Mouse (Mus musculus) heart, postnatal 0 days (tissue): ENCODE data around the gene Gm42688. TPM values are rescaled to one million over a fixed set of nuclear protein-coding genes. Genes with fewer than 3 reads are reported as not detected.

ENCODE experiments used
- ATAC-seq: fragments of 200-750 bp; cut with Nextera tagmentation; 2 replicates; pipeline ENCODE4 v1.8.0; 2017; ENCODE audit warnings: low read depth, moderate number of reproducible peaks, moderate library complexity; ENCODE audit not compliant: insufficient read depth
- DNase-seq: peaks from one replicate; pipeline ENCODE4 v3.0.0-alpha.2; 2016; ENCODE audit warnings: low spot score
- H3K27ac ChIP-seq: fragments of 300-500 bp; sonication (generic); 2 replicates; pipeline ENCODE4 v1.5.1; 2014; ENCODE audit warnings: low read depth, mild to moderate bottlenecking
- H3K27me3 ChIP-seq: fragments of 300-500 bp; sonication (generic); 2 replicates; pipeline ENCODE4 v1.6.1; 2014; ENCODE audit warnings: low read length, mixed read lengths; ENCODE audit not compliant: control insufficient read depth, insufficient read depth
- H3K36me3 ChIP-seq: fragments of 300-500 bp; sonication (generic); replicated peaks from 2 replicates; pipeline ENCODE4 v1.6.1; 2014; ENCODE audit warnings: low read length, mixed read lengths; ENCODE audit not compliant: control insufficient read depth, insufficient read depth
- H3K4me1 ChIP-seq: fragments of 300-500 bp; sonication (generic); 2 replicates; pipeline ENCODE4 v1.6.1; 2014; ENCODE audit warnings: antibody characterized with exemption; ENCODE audit not compliant: control insufficient read depth, insufficient read depth
- H3K4me2 ChIP-seq: fragments of 300-500 bp; sonication (generic); 2 replicates; pipeline ENCODE4 v1.6.1; 2014; ENCODE audit warnings: low read depth, mild to moderate bottlenecking, low read length, moderate library complexity
- H3K4me3 ChIP-seq: fragments of 300-500 bp; sonication (generic); 2 replicates; pipeline ENCODE4 v1.5.1; 2014; ENCODE audit warnings: low read depth, low read length
- H3K9ac ChIP-seq: fragments of 300-500 bp; sonication (generic); replicated peaks from 2 replicates; pipeline ENCODE4 v1.6.1; 2014; ENCODE audit warnings: low read depth, low read length, mixed read lengths
- H3K9me3 ChIP-seq: fragments of 300-500 bp; sonication (generic); replicated peaks from 2 replicates; pipeline ENCODE4 v1.6.1; 2016; ENCODE audit warnings: low read length; ENCODE audit not compliant: control insufficient read depth
- CTCF ChIP-seq: IDR thresholded peaks from 2 replicates; pipeline ENCODE4 v1.5.1; 2016; ENCODE audit warnings: antibody characterized with exemption, control low read depth, low read depth
- EP300 ChIP-seq: IDR thresholded peaks from 2 replicates; pipeline ENCODE4 v1.6.1; 2016; ENCODE audit warnings: antibody characterized with exemption, low read depth
- WGBS: fragments of 180-500 bp; shearing (Covaris S2); extraction: QIAGEN DNeasy Blood & Tissue Kit; methylation state at CpG from one replicate; pipeline ENCODE4 v1.1.7; 2014; 5-methylcytosine and 5-hydroxymethylcytosine counted together
- polyA plus RNA-seq: library from polyadenylated mRNA; unstranded; fragments of >200 nt; fragmentation: Nextera tagmentation; extraction: Ambion mirVana; gene quantifications from 2 replicates; pipeline ENCODE4 v1.2.1, GENCODE M21; 2015
- total RNA-seq: library from RNA; depleted of rRNA; stranded (reverse); fragments of >200 nt; gene quantifications from 2 replicates; pipeline ENCODE4 v1.2.3, GENCODE M21; 2014; ENCODE audit warnings: low replicate concordance

Gm42688 gene
- total and polyA plus RNA-seq, 2 experiments from 2014 or later, result 1.4 to 3.4 TPM

DNA sequence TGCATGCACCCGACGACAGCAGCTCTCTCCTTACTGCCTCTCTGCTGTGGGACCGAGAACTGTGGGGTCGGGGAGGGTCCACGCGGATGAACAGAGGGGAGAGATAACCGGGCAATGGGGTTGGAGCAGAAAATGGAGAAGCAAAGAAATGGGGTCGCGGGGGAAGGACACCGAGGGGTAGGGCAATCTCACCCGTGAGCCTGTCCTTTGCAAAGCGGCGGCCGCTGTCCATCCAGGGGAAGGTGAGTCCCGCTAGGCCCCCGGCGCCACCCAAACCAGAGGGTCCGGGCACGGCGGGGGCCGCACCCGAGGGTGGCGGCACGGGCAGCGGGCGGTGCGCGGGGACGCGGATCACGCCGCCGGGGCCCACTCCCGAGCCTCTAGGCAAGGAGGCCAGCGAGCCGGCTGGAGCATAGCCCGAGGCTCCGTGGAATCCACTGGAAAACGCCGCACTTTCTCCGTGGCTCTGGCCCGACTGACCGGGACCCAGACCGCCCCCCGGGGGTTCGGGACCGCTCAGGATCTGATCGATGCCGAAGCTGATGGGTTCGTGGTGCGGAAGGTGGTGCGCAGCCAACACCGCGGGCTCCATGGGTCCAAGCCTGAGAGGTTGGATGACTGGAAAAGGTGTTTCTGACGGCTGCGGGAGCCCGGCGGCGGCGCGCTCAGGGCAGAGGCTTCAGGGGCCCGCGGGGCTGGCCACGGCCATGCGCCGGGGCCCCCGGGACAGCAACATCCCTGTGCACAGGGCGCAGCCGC lies 31.8 kb upstream of the Gm42688 start:
- H3K9me3 ChIP-seq, result no peaks in the 10 kb centered on the region
- H3K4me1 ChIP-seq, result peaks cover 3% of the 10 kb centered on the region; the same call in 1 of the 2 replicates
- no peaks in the 10 kb centered on the region for H3K36me3 ChIP-seq
- H3K4me2 ChIP-seq, result peak overlapping the region; percentile 13; the same call in 1 of the 2 replicates
- ATAC-seq (no peak), DNase-seq (no peak)
- no peak overlapping the region for H3K27ac ChIP-seq
- no peak for TF ChIP-seq CTCF
- peaks cover 97% of the 10 kb centered on the region for H3K27me3 ChIP-seq
- 2% methylated on average over 68 of the region's 69 CpGs for WGBS
- H3K4me3 ChIP-seq, result peak overlapping the region; percentile 35
- H3K9ac ChIP-seq, result no peak overlapping the region

DNA sequence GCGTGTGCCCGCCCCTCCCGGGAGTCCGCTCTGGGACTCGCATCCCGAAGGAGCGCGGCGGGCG lies 31.3 kb upstream of the Gm42688 start, which contains the start of gene Tlx2:
Tlx2 (minus strand) TSS at position 47 of the 64 bp plus-strand sequence.
- H3K4me2 ChIP-seq, result peak within 1 kb of the TSS; percentile 41; the same call in 1 of the 2 replicates
- no peak within 1 kb of the TSS for H3K9ac ChIP-seq
- H3K4me3 ChIP-seq, result peak within 1 kb of the TSS; percentile 35
- ATAC-seq, result no peak
- H3K27ac ChIP-seq, result no peak within 1 kb of the TSS
- H3K9me3 ChIP-seq, result no peaks in the 10 kb centered on the region
- no peak for DNase-seq
- H3K27me3 ChIP-seq, result peaks cover 97% of the 10 kb centered on the region
- no peak for TF ChIP-seq EP300
- TF ChIP-seq CTCF, result no peak
- no peaks in the 10 kb centered on the region for H3K36me3 ChIP-seq
- 1% methylated on average over 10 of the region's 10 CpGs for WGBS
- H3K4me1 ChIP-seq, result peaks cover 3% of the 10 kb centered on the region; the same call in 1 of the 2 replicates

DNA sequence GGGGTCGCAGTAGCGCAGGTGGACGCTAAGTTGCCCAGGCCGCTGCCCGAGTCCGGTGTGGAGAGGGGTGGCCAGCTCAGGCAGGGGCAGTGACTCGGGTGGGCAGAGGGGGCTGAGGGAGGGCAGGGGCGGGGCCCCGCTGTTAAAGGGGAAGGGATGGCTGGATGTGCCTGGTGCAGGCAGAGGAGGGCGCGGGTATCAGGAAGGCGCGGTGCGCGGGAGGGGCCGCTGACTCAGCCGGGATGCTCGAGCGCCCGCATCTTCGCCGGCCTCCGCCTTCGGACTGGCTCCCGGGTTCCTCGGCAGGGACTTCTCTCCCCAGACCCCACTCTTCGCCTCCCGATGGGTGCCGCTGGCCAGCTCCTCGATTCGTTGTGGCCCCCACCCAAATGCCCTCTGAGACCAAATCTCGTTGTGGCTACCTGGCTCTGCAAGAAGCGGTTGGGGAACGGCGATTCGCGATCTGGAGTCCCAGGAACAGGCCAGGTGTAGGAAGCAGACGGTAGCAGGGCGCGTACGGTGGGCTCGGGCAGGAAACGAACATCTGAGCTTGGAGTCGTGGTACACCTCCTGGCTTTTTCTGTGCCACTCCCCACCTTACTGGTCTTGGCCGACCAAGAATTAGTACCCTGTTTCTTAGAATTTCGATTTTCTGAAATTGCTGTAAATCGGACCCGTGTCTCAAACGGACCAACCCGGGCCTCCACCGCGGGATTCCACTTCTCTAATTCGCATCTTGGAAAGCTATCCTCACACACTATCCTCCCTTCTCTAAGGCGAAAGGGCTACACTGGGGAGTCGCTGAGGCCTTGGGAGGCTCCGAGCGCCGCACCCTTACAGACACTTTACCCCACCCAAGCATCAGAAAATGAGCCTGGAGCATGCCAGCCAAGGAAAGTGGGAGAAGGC lies 30.9 kb upstream of the Gm42688 start:
- no peak overlapping the region for H3K27ac ChIP-seq
- H3K27me3 ChIP-seq, result peaks cover 97% of the 10 kb centered on the region
- no peak overlapping the region for H3K4me2 ChIP-seq
- no peaks in the 10 kb centered on the region for H3K36me3 ChIP-seq
- TF ChIP-seq CTCF (no peak), EP300 (no peak)
- DNase-seq, result no peak
- WGBS, result 2% methylated on average over 49 of the region's 58 CpGs
- no peaks in the 10 kb centered on the region for H3K9me3 ChIP-seq
- H3K9ac ChIP-seq, result no peak overlapping the region
- peaks cover 3% of the 10 kb centered on the region; the same call in 1 of the 2 replicates for H3K4me1 ChIP-seq
- no peak for ATAC-seq
- peak overlapping the region; percentile 35 for H3K4me3 ChIP-seq

DNA sequence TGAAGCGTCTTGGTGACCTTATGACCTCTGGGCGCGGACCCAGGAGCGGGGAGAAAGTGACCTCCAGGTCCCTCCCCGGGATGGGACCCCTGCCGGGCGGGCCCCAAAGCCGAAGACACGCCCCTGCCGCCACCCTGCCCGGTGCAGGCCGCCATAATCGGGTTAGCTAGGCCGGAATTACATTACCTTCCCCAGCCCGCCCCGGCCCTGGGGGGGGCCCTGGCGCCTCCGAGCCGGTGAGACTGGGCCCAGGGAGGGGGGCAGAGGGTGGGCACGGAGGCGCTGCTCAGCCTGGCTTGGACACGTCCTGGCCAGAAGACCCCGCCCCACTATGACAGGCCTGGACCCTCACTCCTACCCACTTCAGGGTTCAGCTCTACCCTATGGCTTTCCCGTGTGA lies 30.2 kb upstream of the Gm42688 start:
- Histone ChIP-seq H3K36me3 (no peaks in the 10 kb centered on the region), H3K27me3 (peaks cover 97% of the 10 kb centered on the region), H3K9ac (no peak overlapping the region), H3K9me3 (no peaks in the 10 kb centered on the region), H3K4me3 (peak overlapping the region; percentile 11; the same call in 1 of the 2 replicates), H3K4me2 (no peak overlapping the region), H3K4me1 (peaks cover 3% of the 10 kb centered on the region; the same call in 1 of the 2 replicates), H3K27ac (no peak overlapping the region)
- DNase-seq (no peak), ATAC-seq (no peak)
- TF ChIP-seq CTCF, result no peak
- no peak for TF ChIP-seq EP300
- 4% methylated on average over 24 of the region's 24 CpGs for WGBS

DNA sequence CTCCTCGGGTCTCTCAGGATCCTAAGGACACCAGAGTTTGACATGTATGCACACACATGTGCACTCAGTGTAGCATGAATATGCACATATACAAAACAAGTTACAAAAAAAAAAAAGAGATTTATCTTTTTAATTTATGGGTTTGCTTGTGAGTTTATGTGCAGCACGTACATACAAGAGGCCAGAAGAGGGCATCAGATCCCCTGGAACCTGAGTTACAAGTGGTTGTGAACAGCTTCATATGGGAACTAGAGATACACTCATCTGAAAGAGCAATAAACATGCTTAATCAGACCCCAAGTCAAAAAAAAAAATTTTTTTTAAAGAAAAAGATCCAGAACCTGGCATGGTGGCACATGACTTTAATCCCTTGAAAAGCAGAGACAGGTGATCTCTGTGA lies 26.4 kb upstream of the Gm42688 start:
- ATAC-seq (no peak), DNase-seq (no peak)
- Histone ChIP-seq H3K4me1 (0 out of 2 replicates have a peak, but pooled peaks cover 4% of the 10 kb centered on the region), H3K4me3 (no peak overlapping the region), H3K27ac (no peak overlapping the region), H3K27me3 (peaks cover 71% of the 10 kb centered on the region), H3K36me3 (0 out of 2 replicates have a peak, but pooled peaks cover 2% of the 10 kb centered on the region), H3K9me3 (no peaks in the 10 kb centered on the region), H3K4me2 (no peak overlapping the region), H3K9ac (no peak overlapping the region)
- TF ChIP-seq CTCF (peak; percentile 14; the same call in 1 of the 2 replicates), EP300 (no peak)
- 25% methylated on average over 2 of the region's 2 CpGs for WGBS
